14 mouse cellular contexts compared by ENCODE assay signal in the genomic region with DNA sequence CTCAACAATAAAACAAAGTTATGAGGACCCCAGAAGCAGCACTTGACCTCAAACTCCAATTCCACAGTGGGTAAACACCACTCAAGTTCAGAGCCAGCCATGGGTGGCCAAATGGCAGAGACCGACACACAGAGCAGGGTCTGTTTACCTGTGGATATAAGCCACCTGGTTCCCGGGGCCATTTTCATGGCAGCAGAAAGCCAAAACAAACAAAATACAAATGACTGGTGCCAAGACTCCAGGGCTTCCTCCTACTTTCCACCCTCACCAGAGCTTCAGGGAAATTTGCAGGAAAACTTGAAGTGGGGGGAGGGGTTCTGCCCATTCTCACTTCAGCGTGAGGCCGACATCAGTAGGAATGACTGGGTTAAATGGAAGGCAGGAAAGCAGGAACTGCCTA.
DNase-seq lines count a peak whose midpoint lies in the region; ATAC-seq and TF ChIP-seq lines count a peak whose summit lies in the region.
"Had no signal": no experiment of that assay in that cellular context is flagged by ENCODE, and none has a peak within 500 bp of the region (broad histone marks: within the 10 kb centered on the region; RNA-seq: fewer than 3 reads in every experiment).

No protein-coding gene starts in this region.

- peaks cover 12% of the 10 kb centered on the region for H3K9me3 ChIP-seq in embryonic facial prominence, embryonic 10.5 days
- peaks cover 5% of the 10 kb centered on the region; the same call in 1 of the 2 replicates for H3K9me3 ChIP-seq in kidney, embryonic 16.5 days (ENCODE audit: low read length)
- H3K9me3 ChIP-seq: heart, embryonic 10.5 days had no signal

- peak; percentile 61 for DNase-seq in kidney, adult 2 months
- no peak for DNase-seq in kidney, adult 18-20 months
- no peak for DNase-seq in embryonic facial prominence, embryonic 10.5 days (ENCODE audit: low spot score)
- peak; percentile 55 for DNase-seq in lung, postnatal 36 days
- no peak for DNase-seq in frontal cortex, adult 2 months (ENCODE audit: extremely low spot score in 1 of 2, low spot score in 1 of 2)
- DNase-seq in left cerebral cortex, postnatal 36 days (ENCODE audit: low spot score in 2 of 2), result no peak
- DNase-seq: adrenal gland, postnatal 10 days; cerebellum, adult 11-12 months; embryo, embryonic 11 days; forebrain, postnatal 0 days; retina, postnatal 1 day; thymus, postnatal 4 days had no signal

- ATAC-seq in kidney, embryonic 16.5 days (ENCODE audit: low FRiP score, low TSS enrichment), result no peak
- ATAC-seq: forebrain, postnatal 0 days had no signal

- no peaks in the 10 kb centered on the region for H3K36me3 ChIP-seq in kidney, adult 2 months (ENCODE audit: control insufficient read depth, insufficient read depth, low read length)
- H3K36me3 ChIP-seq in embryonic facial prominence, embryonic 10.5 days (replicated peaks), result peaks cover 35% of the 10 kb centered on the region
- H3K36me3 ChIP-seq in kidney, embryonic 16.5 days (ENCODE audit: insufficient read depth, low read length), result peaks cover 5% of the 10 kb centered on the region; the same call in 1 of the 2 replicates

- no peaks in the 10 kb centered on the region for H3K27me3 ChIP-seq in kidney, adult 2 months (replicated peaks; ENCODE audit: control insufficient read depth, insufficient read depth, low read length)
- H3K27me3 ChIP-seq in embryonic facial prominence, embryonic 10.5 days (replicated peaks; ENCODE audit: low read depth, poor library complexity, severe bottlenecking), result no peaks in the 10 kb centered on the region
- H3K27me3 ChIP-seq in kidney, embryonic 16.5 days (ENCODE audit: insufficient read depth, low read length), result no peaks in the 10 kb centered on the region

- H3K4me3 ChIP-seq in kidney, adult 2 months (ENCODE audit: insufficient read depth, low read depth, low read length), result peak overlapping the region; percentile 15; the same call in 1 of the 2 replicates
- H3K4me3 ChIP-seq in embryonic facial prominence, embryonic 10.5 days, result peak overlapping the region; percentile 84
- peak overlapping the region; percentile 82; the same call in 1 of the 2 replicates for H3K4me3 ChIP-seq in kidney, embryonic 16.5 days (ENCODE audit: low read length)

- 36% methylated on average over 4 of the region's 4 CpGs for whole genome bisulfite sequencing in kidney, adult 2 months
- 93% methylated on average over 4 of the region's 4 CpGs for WGBS in embryonic facial prominence, embryonic 10.5 days
- WGBS in kidney, embryonic 16.5 days, result 38% methylated on average over 4 of the region's 4 CpGs

- no peak overlapping the region for H3K9ac ChIP-seq in kidney, embryonic 16.5 days (replicated peaks; ENCODE audit: low read length)
- H3K9ac ChIP-seq: forebrain, postnatal 0 days had no signal

- TF ChIP-seq CTCF in kidney, adult 2 months (conservative IDR thresholded peaks at IDR 0.05; ENCODE audit: insufficient read depth, insufficient read length, low read depth, low read length), result no peak

- intact Hi-C loops in left cerebral cortex, postnatal 36 days (cut with DNase I), result no loop called here

- peak overlapping the region; percentile 41 for H3K27ac ChIP-seq in kidney, adult 2 months (ENCODE audit: insufficient read depth, low read depth, low read length)
- H3K27ac ChIP-seq in embryonic facial prominence, embryonic 10.5 days (replicated peaks), result no peak overlapping the region
- no peak overlapping the region for H3K27ac ChIP-seq in kidney, embryonic 16.5 days (ENCODE audit: low read length)
- H3K27ac ChIP-seq: heart, embryonic 10.5 days had no signal

- H3K4me1 ChIP-seq in kidney, adult 2 months (ENCODE audit: control insufficient read depth, insufficient read depth, low read length), result peaks cover 22% of the 10 kb centered on the region; the same call in 1 of the 2 replicates
- peaks cover 32% of the 10 kb centered on the region for H3K4me1 ChIP-seq in embryonic facial prominence, embryonic 10.5 days
- H3K4me1 ChIP-seq in kidney, embryonic 16.5 days (ENCODE audit: insufficient read depth, low read length), result peaks cover 44% of the 10 kb centered on the region

- H3K4me2 ChIP-seq in kidney, embryonic 16.5 days (replicated peaks; ENCODE audit: low read depth, low read length), result peak overlapping the region; percentile 58; the same call in 1 of the 2 replicates

- TF ChIP-seq POLR2A in kidney, adult 2 months (IDR thresholded peaks at IDR 0.05; ENCODE audit: low read depth, low read length), result no peak

Comparison
In these comparisons a context has a peak if more than half of its experiments do, and no peak if none do; other contexts are left out.
1. DNase-seq: peak in kidney, adult 2 months (single experiment) and lung, postnatal 36 days (single experiment); none in kidney, adult 18-20 months (single experiment), embryonic facial prominence, embryonic 10.5 days (single experiment), frontal cortex, adult 2 months (0 of 2) and left cerebral cortex, postnatal 36 days (0 of 2).
2. H3K4me3 ChIP-seq: peak in every context shown above with its lines; median percentile 84 in embryonic facial prominence, embryonic 10.5 days; 82 in kidney, embryonic 16.5 days; 15 in kidney, adult 2 months.